Mouse (Mus musculus) small intestine, adult 2 months (tissue): ENCODE results near the gene Aldh6a1.

Experiments used
- CTCF ChIP-seq: fragments of 200-500 bp; IDR thresholded peaks from 2 replicates; pipeline ENCODE4 v1.5.1; 2012; ENCODE audit warnings: low read depth, mild to moderate bottlenecking, control low read depth, inconsistent platforms, low read length, moderate library complexity, mixed read lengths; ENCODE audit not compliant: insufficient replicate concordance, insufficient read length; ENCODE audit errors: extremely low read depth
- POLR2A ChIP-seq: fragments of 200-500 bp; IDR thresholded peaks from 2 replicates; pipeline ENCODE4 v1.6.1; 2012; ENCODE audit warnings: low read depth, mild to moderate bottlenecking, control low read depth, inconsistent platforms, low read length, moderate library complexity

GRCm38 (mm10) chr12:84398629-84399028, 52.2 kb downstream of the Aldh6a1 start:
- TF ChIP-seq POLR2A (no peak), CTCF (no peak)
